Comparison of ENCODE assay signal across 8 mouse cellular contexts in genomic region chr10:128059207-128059981, GRCm38 (mm10). TPM values are rescaled to one million over a fixed set of nuclear protein-coding genes. Genes with fewer than 3 reads are reported as not detected.
A peak's percentile ranks its signal among the peaks of the same experiment; 100 is the strongest.
DNase-seq lines count a peak whose midpoint lies in the region; ATAC-seq and TF ChIP-seq lines count a peak whose summit lies in the region.

No protein-coding gene starts in this region.

- peak overlapping the region; percentile 95 for H3K9ac ChIP-seq in embryonic facial prominence, embryonic 14.5 days (ENCODE audit: low read depth, low read length)
- peak overlapping the region; percentile 98 for H3K9ac ChIP-seq in heart, embryonic 11.5 days (ENCODE audit: low read depth, low read length)
- peak overlapping the region; percentile 83 for H3K9ac ChIP-seq in kidney, embryonic 15.5 days
- peak overlapping the region; percentile 92 for H3K9ac ChIP-seq in liver, embryonic 14.5 days (replicated peaks)
- H3K9ac ChIP-seq in stomach, postnatal 0 days (ENCODE audit: low read length): peak overlapping the region; percentile 89

- no peaks in the 10 kb centered on the region for H3K9me3 ChIP-seq in embryonic facial prominence, embryonic 14.5 days (ENCODE audit: control insufficient read depth, low read length)
- no peaks in the 10 kb centered on the region for H3K9me3 ChIP-seq in heart, embryonic 11.5 days (replicated peaks; ENCODE audit: control insufficient read depth, low read length)
- no peaks in the 10 kb centered on the region for H3K9me3 ChIP-seq in kidney, embryonic 15.5 days (replicated peaks)
- H3K9me3 ChIP-seq in liver, embryonic 14.5 days (ENCODE audit: control insufficient read depth, low read length): no peaks in the 10 kb centered on the region
- H3K9me3 ChIP-seq in stomach, postnatal 0 days (ENCODE audit: control insufficient read depth, low read length): no peaks in the 10 kb centered on the region

- TF ChIP-seq EP300 in liver, embryonic 14.5 days (IDR thresholded peaks at IDR 0.05; ENCODE audit: low read depth): no peak
- TF ChIP-seq EP300 in stomach, postnatal 0 days (optimal IDR thresholded peaks at IDR 0.05): no peak

- ATAC-seq in embryonic facial prominence, embryonic 14.5 days (ENCODE audit: low read depth): peak; percentile 35
- peak; percentile 60; the same call in 1 of the 2 replicates for ATAC-seq in heart, embryonic 11.5 days (replicated peaks; ENCODE audit: insufficient number of reproducible peaks, low FRiP score, low TSS enrichment)
- ATAC-seq in kidney, embryonic 15.5 days (replicated peaks; ENCODE audit: low FRiP score): peak; percentile 70
- ATAC-seq in liver, embryonic 14.5 days (ENCODE audit: insufficient read depth): peak; percentile 37
- peak; percentile 52 for ATAC-seq in stomach, postnatal 0 days (ENCODE audit: low FRiP score, low TSS enrichment)

- H3K36me3 ChIP-seq in embryonic facial prominence, embryonic 14.5 days (ENCODE audit: control insufficient read depth, insufficient read depth, low read length): peaks cover 22% of the 10 kb centered on the region; the same call in 1 of the 2 replicates
- H3K36me3 ChIP-seq in heart, embryonic 11.5 days (ENCODE audit: control insufficient read depth, insufficient read depth, low read length): no peaks in the 10 kb centered on the region; the same call in 1 of the 2 replicates
- peaks cover 20% of the 10 kb centered on the region for H3K36me3 ChIP-seq in kidney, embryonic 15.5 days
- peaks cover 4% of the 10 kb centered on the region for H3K36me3 ChIP-seq in liver, embryonic 14.5 days (replicated peaks; ENCODE audit: control insufficient read depth, insufficient read depth, low read depth)
- peaks cover 4% of the 10 kb centered on the region; the same call in 1 of the 2 replicates for H3K36me3 ChIP-seq in stomach, postnatal 0 days (ENCODE audit: control insufficient read depth, insufficient read depth, low read length)

- H3K4me3 ChIP-seq in embryonic facial prominence, embryonic 14.5 days (ENCODE audit: low read depth, low read length): peak overlapping the region; percentile 85
- peak overlapping the region; percentile 97 for H3K4me3 ChIP-seq in heart, embryonic 11.5 days (ENCODE audit: low read depth, low read length)
- peak overlapping the region; percentile 94 for H3K4me3 ChIP-seq in kidney, embryonic 15.5 days (replicated peaks)
- H3K4me3 ChIP-seq in liver, embryonic 14.5 days (ENCODE audit: insufficient read depth in 1 of 2, low read depth in 2 of 2, low read length in 2 of 2): peak overlapping the region; percentile 96 to 98
- H3K4me3 ChIP-seq in stomach, postnatal 0 days (ENCODE audit: low read depth, low read length): peak overlapping the region; percentile 87

- H3K4me1 ChIP-seq in embryonic facial prominence, embryonic 14.5 days (ENCODE audit: control insufficient read depth, insufficient read depth, low read length): peaks cover 11% of the 10 kb centered on the region
- peaks cover 12% of the 10 kb centered on the region; the same call in 1 of the 2 replicates for H3K4me1 ChIP-seq in heart, embryonic 11.5 days (ENCODE audit: control insufficient read depth, insufficient read depth, low read length)
- H3K4me1 ChIP-seq in kidney, embryonic 15.5 days: peaks cover 25% of the 10 kb centered on the region
- H3K4me1 ChIP-seq in liver, embryonic 14.5 days (replicated peaks; ENCODE audit: control insufficient read depth in 2 of 2, insufficient read depth in 2 of 2, low read length in 1 of 2): peaks cover 29 to 32% of the 10 kb centered on the region in 2 experiments
- H3K4me1 ChIP-seq in stomach, postnatal 0 days (replicated peaks; ENCODE audit: control insufficient read depth, insufficient read depth): no peaks in the 10 kb centered on the region

- peak; percentile 52 for TF ChIP-seq CTCF in liver, embryonic 14.5 days (IDR thresholded peaks at IDR 0.05; ENCODE audit: low read depth)
- TF ChIP-seq CTCF in stomach, postnatal 0 days (IDR thresholded peaks at IDR 0.05; ENCODE audit: low read depth): peak; percentile 40; the same call in 1 of the 2 replicates

- H3K27me3 ChIP-seq in embryonic facial prominence, embryonic 14.5 days (replicated peaks; ENCODE audit: control insufficient read depth, insufficient read depth, low read length): no peaks in the 10 kb centered on the region
- no peaks in the 10 kb centered on the region for H3K27me3 ChIP-seq in heart, embryonic 11.5 days (ENCODE audit: control insufficient read depth, insufficient read depth, low read length)
- H3K27me3 ChIP-seq in kidney, embryonic 15.5 days: no peaks in the 10 kb centered on the region
- H3K27me3 ChIP-seq in liver, embryonic 14.5 days (ENCODE audit: control insufficient read depth, insufficient read depth, low read length): no peaks in the 10 kb centered on the region
- no peaks in the 10 kb centered on the region for H3K27me3 ChIP-seq in stomach, postnatal 0 days (ENCODE audit: control insufficient read depth, insufficient read depth, low read length)

- under 1% methylated on average over 32 of the region's 62 CpGs for WGBS in embryonic facial prominence, embryonic 14.5 days
- 1% methylated on average over 38 of the region's 62 CpGs for WGBS in heart, embryonic 11.5 days (ENCODE audit: insufficient replicate concordance)
- WGBS in kidney, embryonic 15.5 days: under 1% methylated on average over 60 of the region's 62 CpGs
- under 1% methylated on average over 54 of the region's 62 CpGs for WGBS in liver, embryonic 14.5 days (ENCODE audit: insufficient replicate concordance)
- 1% methylated on average over 55 of the region's 62 CpGs for WGBS in stomach, postnatal 0 days

- H3K4me2 ChIP-seq in embryonic facial prominence, embryonic 14.5 days (ENCODE audit: low read depth, low read length): peak overlapping the region; percentile 79
- H3K4me2 ChIP-seq in heart, embryonic 11.5 days: peak overlapping the region; percentile 86
- peak overlapping the region; percentile 89 for H3K4me2 ChIP-seq in kidney, embryonic 15.5 days
- peak overlapping the region; percentile 96 for H3K4me2 ChIP-seq in liver, embryonic 14.5 days (ENCODE audit: low read depth)
- peak overlapping the region; percentile 77 for H3K4me2 ChIP-seq in stomach, postnatal 0 days (replicated peaks; ENCODE audit: low read depth)

- H3K27ac ChIP-seq in embryonic facial prominence, embryonic 14.5 days (replicated peaks; ENCODE audit: low read depth, low read length): peak overlapping the region; percentile 99
- H3K27ac ChIP-seq in heart, embryonic 11.5 days (ENCODE audit: low read depth, low read length): peak overlapping the region; percentile 99
- H3K27ac ChIP-seq in kidney, embryonic 15.5 days: peak overlapping the region; percentile 98
- H3K27ac ChIP-seq in liver, embryonic 14.5 days: peak overlapping the region; percentile 93
- peak overlapping the region; percentile 98 for H3K27ac ChIP-seq in stomach, postnatal 0 days (replicated peaks)

- peak; percentile 51 for DNase-seq in urinary bladder, adult 2 months (ENCODE audit: low spot score)
- DNase-seq in urinary bladder, postnatal 10 days (ENCODE audit: low spot score): no peak
- peak; percentile 72 for DNase-seq in embryonic facial prominence, embryonic 14.5 days (ENCODE audit: low spot score)
- DNase-seq in liver, embryonic 14.5 days (ENCODE audit: low read depth in 3 of 3, low spot score in 3 of 3): no peak
- DNase-seq in naive thymus-derived CD4-positive, alpha-beta T cell, adult 2 months (ENCODE audit: low read depth): peak; percentile 84
- peak; percentile 76 for DNase-seq in stomach, postnatal 0 days (ENCODE audit: low spot score)

RNA-seq across cellular contexts. Expression of gene Ptges3, which starts 0.6 kb away (rescaled TPM):
- polyA plus RNA-seq in urinary bladder, adult 2 months (2012; rRNA removed): 72.0 and 90.7 TPM in 2 replicates
- 450 and 475 TPM in 2 replicates for polyA plus RNA-seq in embryonic facial prominence, embryonic 14.5 days (2014; fragmentation: Nextera tagmentation; extraction: Ambion mirVana)
- 354 and 377 TPM in 2 replicates for polyA plus RNA-seq in heart, embryonic 11.5 days (2014; fragmentation: Nextera tagmentation; extraction: Ambion mirVana)
- 493 and 571 TPM in 2 replicates for polyA plus RNA-seq in kidney, embryonic 15.5 days (2015; fragmentation: Nextera tagmentation; extraction: Ambion mirVana)
- 20.9 and 40.1 TPM in 2 replicates for polyA plus RNA-seq in liver, embryonic 14.5 days (2012; rRNA removed)
- 233 and 244 TPM in 2 replicates for polyA plus RNA-seq in liver, embryonic 14.5 days (2014; fragmentation: Nextera tagmentation; extraction: Ambion mirVana)
- 297 and 316 TPM in 2 replicates for polyA plus RNA-seq in stomach, postnatal 0 days (2015; fragmentation: Nextera tagmentation; extraction: Ambion mirVana)

RNA-seq across cellular contexts. Expression of gene Atp5b, which starts 23.7 kb away (rescaled TPM):
- 1,011 and 1,131 TPM in 2 replicates for polyA plus RNA-seq in urinary bladder, adult 2 months (2012; rRNA removed)
- polyA plus RNA-seq in embryonic facial prominence, embryonic 14.5 days (2014; fragmentation: Nextera tagmentation; extraction: Ambion mirVana): 2,069 and 2,210 TPM in 2 replicates
- polyA plus RNA-seq in heart, embryonic 11.5 days (2014; fragmentation: Nextera tagmentation; extraction: Ambion mirVana): 4,523 and 4,948 TPM in 2 replicates
- 2,850 and 2,855 TPM in 2 replicates for polyA plus RNA-seq in kidney, embryonic 15.5 days (2015; fragmentation: Nextera tagmentation; extraction: Ambion mirVana)
- 910 and 999 TPM in 2 replicates for polyA plus RNA-seq in liver, embryonic 14.5 days (2012; rRNA removed)
- 1,823 and 1,877 TPM in 2 replicates for polyA plus RNA-seq in liver, embryonic 14.5 days (2014; fragmentation: Nextera tagmentation; extraction: Ambion mirVana)
- polyA plus RNA-seq in stomach, postnatal 0 days (2015; fragmentation: Nextera tagmentation; extraction: Ambion mirVana): 2,044 and 2,075 TPM in 2 replicates

RNA-seq across cellular contexts. Expression of gene Naca, which starts 24.0 kb away (rescaled TPM):
- polyA plus RNA-seq in urinary bladder, adult 2 months (2012; rRNA removed): 331 and 455 TPM in 2 replicates
- polyA plus RNA-seq in embryonic facial prominence, embryonic 14.5 days (2014; fragmentation: Nextera tagmentation; extraction: Ambion mirVana): 847 and 859 TPM in 2 replicates
- 678 and 713 TPM in 2 replicates for polyA plus RNA-seq in heart, embryonic 11.5 days (2014; fragmentation: Nextera tagmentation; extraction: Ambion mirVana)
- 838 and 886 TPM in 2 replicates for polyA plus RNA-seq in kidney, embryonic 15.5 days (2015; fragmentation: Nextera tagmentation; extraction: Ambion mirVana)
- 160 and 272 TPM in 2 replicates for polyA plus RNA-seq in liver, embryonic 14.5 days (2012; rRNA removed)
- 519 and 530 TPM in 2 replicates for polyA plus RNA-seq in liver, embryonic 14.5 days (2014; fragmentation: Nextera tagmentation; extraction: Ambion mirVana)
- 618 and 628 TPM in 2 replicates for polyA plus RNA-seq in stomach, postnatal 0 days (2015; fragmentation: Nextera tagmentation; extraction: Ambion mirVana)

RNA-seq across cellular contexts. Expression of gene Baz2a, which starts 32.0 kb away (rescaled TPM):
- 29.1 and 31.5 TPM in 2 replicates for polyA plus RNA-seq in urinary bladder, adult 2 months (2012; rRNA removed)
- polyA plus RNA-seq in embryonic facial prominence, embryonic 14.5 days (2014; fragmentation: Nextera tagmentation; extraction: Ambion mirVana): 15.7 and 18.8 TPM in 2 replicates
- 10.9 and 21.7 TPM in 2 replicates for polyA plus RNA-seq in heart, embryonic 11.5 days (2014; fragmentation: Nextera tagmentation; extraction: Ambion mirVana)
- 12.7 and 14.2 TPM in 2 replicates for polyA plus RNA-seq in kidney, embryonic 15.5 days (2015; fragmentation: Nextera tagmentation; extraction: Ambion mirVana)
- 9.5 TPM in 2 replicates for polyA plus RNA-seq in liver, embryonic 14.5 days (2012; rRNA removed)
- 9.1 and 10.3 TPM in 2 replicates for polyA plus RNA-seq in liver, embryonic 14.5 days (2014; fragmentation: Nextera tagmentation; extraction: Ambion mirVana)
- polyA plus RNA-seq in stomach, postnatal 0 days (2015; fragmentation: Nextera tagmentation; extraction: Ambion mirVana): 5.5 and 7.9 TPM in 2 replicates

RNA-seq across cellular contexts. Expression of gene Prim1, which starts 44.4 kb away (rescaled TPM):
- polyA plus RNA-seq in urinary bladder, adult 2 months (2012; rRNA removed): 6.5 and 9.6 TPM in 2 replicates
- 61.6 and 69.4 TPM in 2 replicates for polyA plus RNA-seq in embryonic facial prominence, embryonic 14.5 days (2014; fragmentation: Nextera tagmentation; extraction: Ambion mirVana)
- polyA plus RNA-seq in heart, embryonic 11.5 days (2014; fragmentation: Nextera tagmentation; extraction: Ambion mirVana): 56.0 and 61.4 TPM in 2 replicates
- polyA plus RNA-seq in kidney, embryonic 15.5 days (2015; fragmentation: Nextera tagmentation; extraction: Ambion mirVana): 84.9 and 92.8 TPM in 2 replicates
- 26.3 and 42.0 TPM in 2 replicates for polyA plus RNA-seq in liver, embryonic 14.5 days (2012; rRNA removed)
- polyA plus RNA-seq in liver, embryonic 14.5 days (2014; fragmentation: Nextera tagmentation; extraction: Ambion mirVana): 78.2 and 84.1 TPM in 2 replicates
- polyA plus RNA-seq in stomach, postnatal 0 days (2015; fragmentation: Nextera tagmentation; extraction: Ambion mirVana): 27.3 and 27.4 TPM in 2 replicates

Comparison
In these comparisons a context has a peak if more than half of its experiments do, and no peak if none do; other contexts are left out.
1. DNase-seq: peak in urinary bladder, adult 2 months (single experiment), embryonic facial prominence, embryonic 14.5 days (single experiment), naive thymus-derived CD4-positive, alpha-beta T cell, adult 2 months (single experiment) and stomach, postnatal 0 days (single experiment); none in urinary bladder, postnatal 10 days (single experiment) and liver, embryonic 14.5 days (0 of 3).
2. Peak in every context shown above with its lines, with median percentiles within 50 percentile points of each other: ATAC-seq, H3K27ac ChIP-seq, H3K4me2 ChIP-seq, H3K4me3 ChIP-seq and H3K9ac ChIP-seq.